Mouse (Mus musculus): ENCODE data around the gene Fars2.

Gene Fars2

GRCm38 (mm10) chr13:36117143-36118014, at the start of gene Fars2, which contains the start of gene Lyrm4:
Gene Fars2 (plus strand): TSS chr13:36117412.
Gene Lyrm4 (minus strand): TSS chr13:36117526.
- in situ Hi-C loops (cut with MboI; ENCODE audit: low sequenced_read_pairs): no loop called here

DNA sequence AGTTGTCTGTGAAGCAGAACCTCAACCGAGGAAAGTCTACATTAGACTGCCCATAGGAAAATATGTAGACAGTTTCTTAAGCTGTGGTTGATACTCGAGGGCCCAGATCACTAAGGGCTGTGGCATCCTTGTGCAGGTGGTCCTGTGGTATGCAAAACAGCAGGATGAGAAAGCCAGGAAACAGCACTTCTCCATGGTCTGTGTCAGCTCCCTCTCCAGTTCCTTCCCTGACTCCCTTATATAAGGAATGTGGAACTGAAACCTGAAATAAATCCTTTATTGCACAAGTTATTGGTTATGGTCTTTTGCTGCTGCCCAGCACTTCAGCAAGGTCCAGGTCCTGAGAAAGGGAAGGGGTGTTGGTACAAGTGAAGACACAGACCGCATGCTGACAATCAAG, 42.7 kb upstream of the Fars2 start:
- in situ Hi-C loops (cut with MboI; ENCODE audit: low sequenced_read_pairs): no loop called here

DNA sequence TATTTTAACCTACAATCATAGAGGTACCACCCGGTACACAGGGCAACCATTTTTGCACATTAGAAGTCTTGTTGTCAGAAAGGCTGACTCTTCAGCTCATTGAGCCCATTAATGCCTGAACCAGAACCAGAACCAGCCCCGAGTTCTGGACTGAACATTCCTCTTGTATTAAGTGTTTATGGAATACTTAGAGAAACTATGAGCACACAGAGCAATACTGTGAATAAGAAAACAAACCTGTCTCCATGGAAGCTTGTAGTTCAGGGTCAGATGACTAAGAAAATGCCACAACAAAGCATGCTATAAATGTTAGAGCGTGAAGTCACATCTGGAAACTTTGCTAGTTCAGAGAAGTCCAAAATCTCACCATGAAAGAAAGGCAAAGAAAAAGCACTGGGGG, 35.6 kb upstream of the Fars2 start:
- in situ Hi-C loops (cut with MboI; ENCODE audit: low sequenced_read_pairs): no loop called here

- in situ Hi-C loops (cut with MboI; ENCODE audit: low sequenced_read_pairs): no loop called here
These were observed 32.5 kb upstream of the Fars2 start for GRCm38 (mm10) chr13:36084701-36085100.

DNA sequence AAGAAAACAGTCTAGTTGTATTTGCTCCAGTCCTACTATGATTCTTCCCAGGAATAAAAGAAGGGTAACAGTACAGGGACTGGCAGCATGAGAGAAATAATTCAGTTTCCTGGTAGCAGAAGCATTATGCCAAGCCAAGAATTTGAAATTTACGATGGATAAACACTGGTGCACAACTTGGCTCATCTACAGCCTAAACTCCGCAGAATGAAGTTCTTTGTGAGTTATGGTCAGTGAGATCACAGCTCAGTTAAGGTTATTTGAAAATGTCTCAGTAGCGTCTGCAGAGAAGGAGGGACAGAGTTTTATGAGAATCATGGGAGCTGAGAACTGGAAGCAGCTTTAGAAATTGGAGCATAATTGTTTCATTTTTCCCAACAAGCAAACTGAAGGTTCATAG, 31.2 kb upstream of the Fars2 start:
- in situ Hi-C loops (cut with MboI; ENCODE audit: low sequenced_read_pairs): no loop called here

DNA sequence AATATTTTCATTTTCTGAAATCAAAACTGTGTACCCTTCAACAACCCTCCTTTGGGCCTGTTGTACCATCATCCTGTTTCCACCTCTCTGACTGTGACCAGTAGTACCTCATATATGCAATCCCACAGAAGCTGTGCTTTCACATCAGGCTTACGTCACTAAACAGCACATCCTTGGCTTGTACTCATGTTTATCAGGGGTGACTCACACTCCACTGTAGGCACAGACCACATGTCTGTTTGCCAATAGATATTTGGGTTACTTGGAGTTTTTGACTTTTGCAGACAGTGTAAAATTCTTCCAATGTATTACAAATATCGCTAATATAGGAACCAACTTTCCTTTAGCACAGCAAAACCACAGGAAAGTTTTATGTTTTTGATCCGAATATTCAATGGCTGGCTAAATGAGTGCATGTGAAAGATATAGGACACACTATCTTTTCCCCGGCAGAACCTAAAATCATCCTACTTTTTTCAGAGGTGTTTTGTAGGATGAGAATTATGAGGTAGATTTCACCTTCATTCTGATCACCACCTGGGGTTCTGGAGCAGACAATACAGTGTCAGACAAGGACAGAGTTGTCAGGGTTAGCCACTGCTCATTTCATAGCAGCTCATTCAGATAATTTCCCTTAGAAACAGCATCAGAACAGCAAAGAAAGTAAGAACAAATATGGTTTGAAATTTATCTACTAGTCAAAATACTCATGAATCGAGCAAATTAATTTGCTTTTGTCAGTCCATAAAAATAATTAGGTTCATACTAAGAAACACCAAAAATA, 30.4 kb upstream of the Fars2 start:
- in situ Hi-C loops (cut with MboI; ENCODE audit: low sequenced_read_pairs): no loop called here

DNA sequence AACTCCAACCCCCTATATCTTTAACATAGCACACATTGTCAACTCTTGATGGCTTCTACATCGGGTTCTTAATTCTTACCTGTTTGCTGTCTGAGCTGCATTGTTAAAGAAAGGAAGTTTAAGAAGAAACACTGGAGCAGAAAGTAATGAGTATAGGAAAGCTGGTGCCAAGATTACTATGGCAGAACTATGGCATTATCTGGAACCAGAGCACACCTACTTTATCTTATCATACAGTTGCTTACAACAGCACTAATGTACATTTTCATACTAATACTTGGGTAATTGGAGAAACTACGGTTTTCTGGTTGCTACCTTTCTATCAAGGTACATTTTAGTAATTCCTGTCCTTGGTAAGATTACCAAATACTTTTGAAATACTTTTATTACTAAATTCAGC, 29.8 kb upstream of the Fars2 start:
- in situ Hi-C loops (cut with MboI; ENCODE audit: low sequenced_read_pairs): no loop called here

- in situ Hi-C loops (cut with MboI; ENCODE audit: low sequenced_read_pairs): no loop called here
These were observed 29.0 kb upstream of the Fars2 start for GRCm38 (mm10) chr13:36088168-36088567.

DNA sequence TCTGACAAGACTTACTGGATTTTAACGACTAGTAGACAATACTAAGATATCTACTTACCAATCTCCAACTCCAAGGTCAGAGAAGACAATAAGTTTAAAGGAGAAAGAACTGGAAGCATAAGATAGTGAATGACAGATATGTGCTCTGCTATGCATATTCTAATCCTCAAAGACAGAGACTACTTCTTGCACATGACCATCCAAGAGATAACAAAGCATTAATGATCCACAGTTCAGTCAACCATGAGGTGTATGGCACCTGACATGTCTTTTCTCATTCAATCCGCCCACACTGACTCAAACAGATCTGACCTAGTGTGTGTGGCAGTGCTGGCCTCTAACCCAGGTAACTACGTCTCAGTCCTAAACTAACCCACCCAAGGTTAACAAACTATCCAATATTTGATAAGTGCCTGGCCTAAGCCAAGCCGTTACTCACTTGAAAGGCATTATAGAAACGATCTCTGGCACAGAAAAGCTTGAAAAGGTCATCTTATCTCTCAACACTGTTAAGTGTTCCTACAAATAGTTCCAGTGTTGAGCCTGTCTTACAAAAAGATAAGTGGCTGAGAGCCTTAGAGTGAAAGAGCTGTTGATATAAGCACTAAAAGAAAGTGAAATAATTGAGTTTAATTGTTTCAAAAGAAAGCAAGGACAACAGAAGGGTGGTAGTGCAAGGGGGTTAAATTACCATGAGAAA, 20.4 kb upstream of the Fars2 start:
- in situ Hi-C loops (cut with MboI; ENCODE audit: low sequenced_read_pairs): no loop called here

DNA sequence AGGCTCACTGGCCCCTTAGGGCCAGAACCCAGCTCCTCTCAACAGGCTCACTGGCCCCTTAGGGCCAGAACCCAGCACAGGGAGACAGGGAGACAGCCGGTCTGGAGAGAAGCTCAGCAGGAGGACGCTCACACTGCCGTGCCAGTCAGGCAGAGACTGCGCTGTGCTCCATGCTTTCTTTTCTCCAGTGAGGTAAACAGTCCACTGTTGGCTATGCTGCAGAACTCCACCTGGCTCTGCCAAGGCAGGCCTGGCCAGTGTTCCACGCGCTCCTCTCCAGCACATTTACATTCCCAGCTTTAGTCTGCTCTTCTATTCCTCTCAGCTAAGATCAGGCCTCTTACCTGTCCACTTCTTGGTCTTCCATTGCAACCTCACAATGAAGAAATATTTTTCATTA, 11.6 kb upstream of the Fars2 start:
- in situ Hi-C loops (cut with MboI; ENCODE audit: low sequenced_read_pairs): no loop called here

GRCm38 (mm10) chr13:36108528-36108927, 8.7 kb upstream of the Fars2 start:
- in situ Hi-C loops (cut with MboI; ENCODE audit: low sequenced_read_pairs): no loop called here

DNA sequence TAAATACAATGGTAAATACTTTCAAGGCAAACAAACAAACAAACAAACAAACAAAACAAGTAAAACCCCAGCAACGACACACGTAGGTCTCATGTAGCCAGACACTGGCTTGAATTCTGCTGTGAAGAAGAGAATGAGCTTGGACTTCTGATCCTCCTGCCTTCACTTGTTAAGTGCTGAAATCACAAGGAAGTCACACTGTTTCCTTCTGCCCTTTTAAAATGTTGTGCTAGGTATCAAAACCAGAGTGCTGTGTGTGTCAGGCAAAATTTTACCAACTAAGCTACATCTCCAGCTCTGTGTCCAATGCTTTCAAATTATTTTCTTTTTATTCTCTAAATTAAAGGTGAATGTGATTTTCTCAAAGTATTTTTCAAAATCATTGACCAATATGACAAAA, 5.9 kb upstream of the Fars2 start:
- in situ Hi-C loops (cut with MboI; ENCODE audit: low sequenced_read_pairs): no loop called here

DNA sequence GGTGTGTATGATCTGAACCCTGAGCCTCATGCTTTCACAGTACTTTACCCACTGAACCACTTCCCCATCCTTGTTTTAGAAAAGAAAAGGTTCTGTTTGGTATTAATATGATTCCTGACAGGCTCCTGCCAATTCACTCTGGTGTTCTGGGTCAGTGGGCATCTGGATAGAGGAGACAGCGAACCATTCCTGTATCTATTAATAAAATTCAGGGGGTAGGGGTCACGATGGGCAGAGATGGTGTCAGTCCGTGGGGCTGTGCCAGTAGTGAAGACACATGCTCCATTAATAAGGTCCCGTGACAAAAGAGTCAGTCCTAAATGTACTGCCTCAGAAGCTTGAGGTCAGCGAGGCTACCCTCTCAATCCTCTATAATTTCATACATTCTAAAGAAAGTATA, 4.0 kb upstream of the Fars2 start:
- in situ Hi-C loops (cut with MboI; ENCODE audit: low sequenced_read_pairs): no loop called here

DNA sequence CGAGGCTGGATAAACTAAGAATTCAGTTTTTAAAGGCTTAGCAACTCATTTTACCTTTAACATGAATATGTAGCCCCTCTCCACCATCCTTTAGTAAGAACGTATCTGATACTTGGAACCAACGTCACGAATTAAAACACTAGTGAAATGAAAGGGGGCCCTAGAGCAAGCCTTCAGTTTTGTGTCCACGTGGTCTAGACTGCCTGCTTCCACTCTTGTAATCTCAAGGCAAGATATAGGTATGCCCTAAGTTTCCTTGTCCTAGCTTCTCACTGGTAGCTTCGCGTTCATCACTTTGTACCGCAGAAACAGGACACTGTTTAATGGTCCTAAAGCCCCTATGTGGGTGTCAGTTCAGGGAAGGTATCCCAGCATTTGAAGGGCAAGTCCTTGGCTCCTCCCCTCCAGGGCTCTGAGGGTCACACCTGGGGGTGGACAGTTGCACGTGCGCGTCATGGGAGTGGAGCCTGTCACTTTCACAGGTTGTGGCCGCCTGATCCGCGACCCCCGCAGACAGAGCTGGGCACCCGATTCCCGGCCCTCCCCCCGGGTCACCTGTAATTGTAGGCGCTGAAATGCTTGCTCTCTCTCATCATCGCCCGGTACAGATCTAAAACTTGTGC, 581 bp upstream of the Fars2 start:
- in situ Hi-C loops (cut with MboI; ENCODE audit: low sequenced_read_pairs): no loop called here

DNA sequence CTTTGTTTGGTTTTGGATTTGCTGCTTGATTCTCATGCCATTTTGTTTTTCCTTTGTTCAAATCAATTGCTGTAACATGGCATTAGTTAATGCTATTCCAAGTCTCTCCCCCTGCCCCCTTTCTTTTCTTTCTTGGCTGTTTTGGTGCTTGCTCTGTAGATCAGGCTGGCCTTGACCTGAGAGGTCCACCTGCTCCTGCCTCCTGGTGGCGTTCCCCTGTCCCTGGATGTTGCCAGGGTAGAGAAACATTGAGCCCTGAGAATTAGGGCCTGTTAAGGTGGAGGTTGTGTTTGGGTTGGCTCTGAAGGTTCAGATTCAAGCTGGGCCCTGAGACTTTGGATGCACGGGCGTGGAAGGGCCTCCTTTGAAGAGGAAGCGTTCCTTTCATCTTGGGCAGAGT, 2.5 kb downstream of the Fars2 start:
- in situ Hi-C loops (cut with MboI; ENCODE audit: low sequenced_read_pairs): no loop called here

DNA sequence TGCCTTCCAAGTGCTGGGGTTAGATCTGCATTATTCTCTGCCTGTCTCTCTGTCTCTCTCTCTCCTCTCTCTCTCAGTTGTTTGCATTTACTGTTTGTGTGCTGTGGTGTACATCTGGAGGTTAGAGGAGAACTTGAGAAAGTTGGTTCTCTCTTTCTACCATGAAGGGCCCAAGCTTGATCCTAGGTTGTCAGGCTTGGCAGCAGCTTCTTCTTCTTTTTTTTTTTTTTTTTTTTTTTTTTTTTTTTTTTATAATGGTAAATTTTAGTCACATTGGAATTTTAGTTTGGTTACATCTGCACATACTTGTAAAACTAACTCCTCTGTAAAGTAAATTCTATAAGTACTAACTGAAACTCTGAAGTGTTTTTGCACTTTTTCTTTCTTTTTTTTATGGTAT, 3.4 kb downstream of the Fars2 start:
- in situ Hi-C loops (cut with MboI; ENCODE audit: low sequenced_read_pairs): no loop called here

GRCm38 (mm10) chr13:36129360-36130054, 12.3 kb downstream of the Fars2 start:
- in situ Hi-C loops (cut with MboI; ENCODE audit: low sequenced_read_pairs): no loop called here

- in situ Hi-C loops (cut with MboI; ENCODE audit: low sequenced_read_pairs): no loop called here
These were observed 14.2 kb downstream of the Fars2 start for GRCm38 (mm10) chr13:36131401-36131800.

GRCm38 (mm10) chr13:36131992-36132649, 14.9 kb downstream of the Fars2 start:
- in situ Hi-C loops (cut with MboI; ENCODE audit: low sequenced_read_pairs): no loop called here

GRCm38 (mm10) chr13:36139703-36140102, 22.5 kb downstream of the Fars2 start:
- in situ Hi-C loops (cut with MboI; ENCODE audit: low sequenced_read_pairs): no loop called here

Data from CH12F3 (cell line).